Mouse (Mus musculus) gastrocnemius, postnatal 10 days (tissue): Measurements from ENCODE around the gene Ccdc126. TPM values are rescaled to one million over a fixed set of nuclear protein-coding genes. Genes with fewer than 3 reads are reported as not detected.
"Not testable (repeated sequence)": the region's sequence is repeated elsewhere in the genome, so short reads cannot be mapped to it uniquely, and the experiment has no call there.

Experiments
- DNase-seq: peaks from one replicate; pipeline ENCODE4 v3.0.0; 2021; ENCODE audit warnings: mixed read lengths
- long read RNA-seq, 2 experiments: library from polyadenylated mRNA; stranded (forward); transcript quantifications; one replicate each; pipeline ENCODE4 v2.0.0; 2021
- total RNA-seq, 2 experiments: library from RNA; stranded (reverse); gene quantifications; 2 replicates each; pipeline ENCODE4 v1.2.3; 2021

The Ccdc126 gene
- 1 to 10 TPM; 2.0 TPM for total RNA-seq
- long read RNA-seq, experiment 1, transcript Ccdc126-201 (3 exons, 2,351 nt): major isoform, 7 of 7 reads
- long read RNA-seq, experiment 1, partial matches to known transcripts: 0 of 7 reads
- long read RNA-seq, experiment 1, other reads (novel, unspliced or antisense): 0 of 7 reads
- long read RNA-seq, experiment 2, partial matches to known transcripts: 0 of 3 reads
- long read RNA-seq, experiment 2, other reads (novel, unspliced or antisense): 1 of 3 reads

GRCm38 (mm10) chr6:49318966-49319594, at the start of gene Ccdc126:
Gene Ccdc126 (plus strand): TSS chr6:49319274.
- DNase-seq: peak; percentile 98

GRCm38 (mm10) chr6:49269923-49270322, 49.2 kb upstream of the Ccdc126 start:
- DNase-seq: no peak

GRCm38 (mm10) chr6:49271815-49272214, 47.3 kb upstream of the Ccdc126 start:
- no peak for DNase-seq

- no peak for DNase-seq
Observed at GRCm38 (mm10) chr6:49272863-49273262, 46.2 kb upstream of the Ccdc126 start.

GRCm38 (mm10) chr6:49273934-49274333, 45.1 kb upstream of the Ccdc126 start:
- DNase-seq: no peak

GRCm38 (mm10) chr6:49274416-49275091, 44.5 kb upstream of the Ccdc126 start:
- no peak for DNase-seq

GRCm38 (mm10) chr6:49275296-49275695, 43.8 kb upstream of the Ccdc126 start:
- DNase-seq: no peak

GRCm38 (mm10) chr6:49280942-49281341, 38.1 kb upstream of the Ccdc126 start:
- no peak for DNase-seq

GRCm38 (mm10) chr6:49282122-49282521, 37.0 kb upstream of the Ccdc126 start:
- peak; percentile 30 for DNase-seq

GRCm38 (mm10) chr6:49298286-49298685, 20.8 kb upstream of the Ccdc126 start:
- DNase-seq: no peak

- DNase-seq: not testable (repeated sequence)
Observed at GRCm38 (mm10) chr6:49314821-49315220, 4.3 kb upstream of the Ccdc126 start.

GRCm38 (mm10) chr6:49319595-49320315, 681 bp downstream of the Ccdc126 start:
- no peak for DNase-seq

GRCm38 (mm10) chr6:49321341-49321740, 2.3 kb downstream of the Ccdc126 start:
- no peak for DNase-seq

GRCm38 (mm10) chr6:49322056-49322455, 3.0 kb downstream of the Ccdc126 start:
- DNase-seq: no peak

GRCm38 (mm10) chr6:49322986-49323385, 3.9 kb downstream of the Ccdc126 start:
- no peak for DNase-seq

GRCm38 (mm10) chr6:49324528-49324927, 5.5 kb downstream of the Ccdc126 start:
- DNase-seq: no peak

- no peak for DNase-seq
Observed at GRCm38 (mm10) chr6:49325294-49325693, 6.2 kb downstream of the Ccdc126 start.

GRCm38 (mm10) chr6:49326846-49327245, 7.8 kb downstream of the Ccdc126 start:
- DNase-seq: no peak

- no peak for DNase-seq
Observed at GRCm38 (mm10) chr6:49331369-49332059, 12.4 kb downstream of the Ccdc126 start.

- no peak for DNase-seq
Observed at GRCm38 (mm10) chr6:49332060-49332370, 12.9 kb downstream of the Ccdc126 start.

- no peak for DNase-seq
Observed at GRCm38 (mm10) chr6:49338566-49338965, 19.5 kb downstream of the Ccdc126 start.

- no peak for DNase-seq
Observed at GRCm38 (mm10) chr6:49339145-49339544, 20.1 kb downstream of the Ccdc126 start.
